Mouse (Mus musculus): ENCODE data around the gene Fbxw11. TPM values are rescaled to one million over a fixed set of nuclear protein-coding genes. Genes with fewer than 3 reads are reported as not detected.
"Not testable (repeated sequence)": the region's sequence is repeated elsewhere in the genome, so short reads cannot be mapped to it uniquely, and the experiment has no call there.

The Fbxw11 gene
- polyA plus RNA-seq, 1 experiment from 2014 or later: 120 TPM

GRCm38 (mm10) chr11:32607319-32607718 is 35.2 kb upstream of the Fbxw11 start:
- Histone ChIP-seq H3K9me3 (ENCODE audit: control insufficient read depth, low read length) (no peaks in the 10 kb centered on the region), H3K4me3 (replicated peaks; ENCODE audit: low read depth, low read length) (no peak overlapping the region), H3K4me1 (ENCODE audit: control insufficient read depth, insufficient read depth, low read length) (0 out of 2 replicates have a peak, but pooled peaks cover 2% of the 10 kb centered on the region), H3K4me2 (ENCODE audit: low read length) (no peak overlapping the region), H3K27ac (replicated peaks; ENCODE audit: low read depth, low read length) (no peak overlapping the region), H3K9ac (replicated peaks; ENCODE audit: low read length) (no peak overlapping the region), H3K36me3 (ENCODE audit: control insufficient read depth, insufficient read depth, low read length) (no peaks in the 10 kb centered on the region), H3K27me3 (ENCODE audit: control insufficient read depth, insufficient read depth, low read length) (no peaks in the 10 kb centered on the region)
- ATAC-seq (ENCODE audit: low FRiP score, low TSS enrichment) (no peak), DNase-seq (no peak)

DNA sequence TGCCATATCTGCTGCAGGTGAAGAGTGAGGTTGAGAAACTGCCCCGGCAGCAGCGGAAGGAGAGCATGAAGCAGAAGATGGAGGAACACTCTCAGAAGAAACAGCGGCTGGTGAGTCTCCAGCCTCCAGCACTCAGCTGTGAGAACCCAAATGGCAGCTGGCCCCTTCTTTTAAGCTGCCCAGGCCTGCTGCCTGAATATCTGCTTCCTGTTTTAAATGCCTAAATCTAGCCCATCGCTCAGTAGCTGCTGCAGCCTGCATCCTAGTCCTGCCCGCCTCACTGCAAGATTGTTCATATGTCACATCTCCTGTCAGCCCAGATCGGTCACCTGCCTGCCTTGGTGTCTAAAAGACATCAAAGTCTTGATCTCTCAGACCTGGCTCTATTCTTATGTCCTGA is 31.9 kb upstream of the Fbxw11 start:
- H3K4me2 ChIP-seq (ENCODE audit: low read length): no peak overlapping the region
- no peaks in the 10 kb centered on the region for H3K36me3 ChIP-seq (ENCODE audit: control insufficient read depth, insufficient read depth, low read length)
- H3K27ac ChIP-seq (replicated peaks; ENCODE audit: low read depth, low read length): no peak overlapping the region
- H3K9me3 ChIP-seq (ENCODE audit: control insufficient read depth, low read length): no peaks in the 10 kb centered on the region
- H3K4me3 ChIP-seq (replicated peaks; ENCODE audit: low read depth, low read length): no peak overlapping the region
- H3K4me1 ChIP-seq (ENCODE audit: control insufficient read depth, insufficient read depth, low read length): no peaks in the 10 kb centered on the region
- no peak for DNase-seq
- 95% methylated on average over 6 of the region's 6 CpGs for WGBS
- no peak overlapping the region for H3K9ac ChIP-seq (replicated peaks; ENCODE audit: low read length)
- no peaks in the 10 kb centered on the region for H3K27me3 ChIP-seq (ENCODE audit: control insufficient read depth, insufficient read depth, low read length)
- ATAC-seq (ENCODE audit: low FRiP score, low TSS enrichment): no peak

DNA sequence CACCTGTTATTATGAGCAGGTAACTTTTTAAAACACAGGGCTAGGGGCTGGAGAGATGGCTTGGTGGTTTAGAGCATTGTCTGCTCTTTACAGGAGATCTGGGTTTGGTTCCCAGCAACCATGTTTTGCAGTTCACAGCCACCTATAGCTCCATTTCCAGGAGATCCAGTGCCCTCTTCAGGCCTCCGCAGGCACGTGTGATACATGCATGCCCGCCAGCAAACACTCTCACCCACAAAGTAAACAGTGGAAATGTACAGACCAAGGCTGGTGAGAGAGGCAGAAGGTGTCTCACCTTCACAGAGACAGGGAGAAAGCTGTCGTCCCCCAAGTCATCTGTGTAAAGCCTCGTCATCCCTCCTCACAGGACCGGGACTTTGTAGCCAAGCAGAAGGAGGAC is 30.2 kb upstream of the Fbxw11 start:
- no peaks in the 10 kb centered on the region for H3K9me3 ChIP-seq (ENCODE audit: control insufficient read depth, low read length)
- H3K9ac ChIP-seq (replicated peaks; ENCODE audit: low read length): no peak overlapping the region
- DNase-seq (no peak), ATAC-seq (ENCODE audit: low FRiP score, low TSS enrichment) (no peak)
- no peaks in the 10 kb centered on the region for H3K36me3 ChIP-seq (ENCODE audit: control insufficient read depth, insufficient read depth, low read length)
- 84% methylated on average over 6 of the region's 6 CpGs for WGBS
- no peaks in the 10 kb centered on the region for H3K27me3 ChIP-seq (ENCODE audit: control insufficient read depth, insufficient read depth, low read length)
- no peak overlapping the region for H3K27ac ChIP-seq (replicated peaks; ENCODE audit: low read depth, low read length)
- no peak overlapping the region for H3K4me2 ChIP-seq (ENCODE audit: low read length)
- no peak overlapping the region for H3K4me3 ChIP-seq (replicated peaks; ENCODE audit: low read depth, low read length)
- H3K4me1 ChIP-seq (ENCODE audit: control insufficient read depth, insufficient read depth, low read length): no peaks in the 10 kb centered on the region

GRCm38 (mm10) chr11:32614463-32614862 is 28.1 kb upstream of the Fbxw11 start:
- Histone ChIP-seq H3K4me1 (ENCODE audit: control insufficient read depth, insufficient read depth, low read length) (no peaks in the 10 kb centered on the region), H3K4me2 (ENCODE audit: low read length) (no peak overlapping the region), H3K9ac (replicated peaks; ENCODE audit: low read length) (no peak overlapping the region), H3K36me3 (ENCODE audit: control insufficient read depth, insufficient read depth, low read length) (no peaks in the 10 kb centered on the region), H3K9me3 (ENCODE audit: control insufficient read depth, low read length) (no peaks in the 10 kb centered on the region), H3K27me3 (ENCODE audit: control insufficient read depth, insufficient read depth, low read length) (no peaks in the 10 kb centered on the region), H3K27ac (replicated peaks; ENCODE audit: low read depth, low read length) (no peak overlapping the region), H3K4me3 (replicated peaks; ENCODE audit: low read depth, low read length) (no peak overlapping the region)
- DNase-seq: no peak
- no peak for ATAC-seq (ENCODE audit: low FRiP score, low TSS enrichment)
- 95% methylated on average over 29 of the region's 29 CpGs for WGBS

- no peaks in the 10 kb centered on the region for H3K9me3 ChIP-seq (ENCODE audit: control insufficient read depth, low read length)
- H3K4me1 ChIP-seq (ENCODE audit: control insufficient read depth, insufficient read depth, low read length): no peaks in the 10 kb centered on the region
- DNase-seq: peak; percentile 15
- WGBS: 16% methylated on average over 11 of the region's 11 CpGs
- H3K27me3 ChIP-seq (ENCODE audit: control insufficient read depth, insufficient read depth, low read length): no peaks in the 10 kb centered on the region
- H3K4me2 ChIP-seq (ENCODE audit: low read length): no peak overlapping the region
- H3K9ac ChIP-seq (replicated peaks; ENCODE audit: low read length): no peak overlapping the region
- ATAC-seq (ENCODE audit: low FRiP score, low TSS enrichment): no peak
- H3K36me3 ChIP-seq (ENCODE audit: control insufficient read depth, insufficient read depth, low read length): no peaks in the 10 kb centered on the region
- H3K27ac ChIP-seq (replicated peaks; ENCODE audit: low read depth, low read length): no peak overlapping the region
- H3K4me3 ChIP-seq (replicated peaks; ENCODE audit: low read depth, low read length): no peak overlapping the region
Observed at GRCm38 (mm10) chr11:32615561-32615960, 27.0 kb upstream of the Fbxw11 start.

GRCm38 (mm10) chr11:32616091-32616490 is 26.4 kb upstream of the Fbxw11 start:
- no peaks in the 10 kb centered on the region for H3K27me3 ChIP-seq (ENCODE audit: control insufficient read depth, insufficient read depth, low read length)
- ATAC-seq (ENCODE audit: low FRiP score, low TSS enrichment): no peak
- 76% methylated on average over 6 of the region's 6 CpGs for WGBS
- no peak overlapping the region for H3K27ac ChIP-seq (replicated peaks; ENCODE audit: low read depth, low read length)
- no peak overlapping the region for H3K4me2 ChIP-seq (ENCODE audit: low read length)
- no peaks in the 10 kb centered on the region for H3K36me3 ChIP-seq (ENCODE audit: control insufficient read depth, insufficient read depth, low read length)
- no peak overlapping the region for H3K9ac ChIP-seq (replicated peaks; ENCODE audit: low read length)
- no peak for DNase-seq
- H3K4me3 ChIP-seq (replicated peaks; ENCODE audit: low read depth, low read length): no peak overlapping the region
- H3K9me3 ChIP-seq (ENCODE audit: control insufficient read depth, low read length): no peaks in the 10 kb centered on the region
- H3K4me1 ChIP-seq (ENCODE audit: control insufficient read depth, insufficient read depth, low read length): no peaks in the 10 kb centered on the region

- 91% methylated on average over 1 of the region's 1 CpGs for WGBS
- Histone ChIP-seq H3K36me3 (ENCODE audit: control insufficient read depth, insufficient read depth, low read length) (no peaks in the 10 kb centered on the region), H3K27ac (replicated peaks; ENCODE audit: low read depth, low read length) (no peak overlapping the region), H3K4me2 (ENCODE audit: low read length) (no peak overlapping the region), H3K9ac (replicated peaks; ENCODE audit: low read length) (no peak overlapping the region), H3K9me3 (ENCODE audit: control insufficient read depth, low read length) (no peaks in the 10 kb centered on the region), H3K4me3 (replicated peaks; ENCODE audit: low read depth, low read length) (no peak overlapping the region), H3K27me3 (ENCODE audit: control insufficient read depth, insufficient read depth, low read length) (no peaks in the 10 kb centered on the region), H3K4me1 (ENCODE audit: control insufficient read depth, insufficient read depth, low read length) (no peaks in the 10 kb centered on the region)
- no peak for ATAC-seq (ENCODE audit: low FRiP score, low TSS enrichment)
- DNase-seq: no peak
Observed at GRCm38 (mm10) chr11:32618036-32618435, 24.5 kb upstream of the Fbxw11 start.

GRCm38 (mm10) chr11:32618641-32619040 is 23.9 kb upstream of the Fbxw11 start:
- H3K36me3 ChIP-seq (ENCODE audit: control insufficient read depth, insufficient read depth, low read length); H3K9me3 ChIP-seq (ENCODE audit: control insufficient read depth, low read length); H3K4me1 ChIP-seq (ENCODE audit: control insufficient read depth, insufficient read depth, low read length); H3K27me3 ChIP-seq (ENCODE audit: control insufficient read depth, insufficient read depth, low read length); H3K4me3 ChIP-seq (replicated peaks; ENCODE audit: low read depth, low read length); H3K9ac ChIP-seq (replicated peaks; ENCODE audit: low read length); DNase-seq; H3K27ac ChIP-seq (replicated peaks; ENCODE audit: low read depth, low read length); H3K4me2 ChIP-seq (ENCODE audit: low read length); ATAC-seq (ENCODE audit: low FRiP score, low TSS enrichment): not testable (repeated sequence)
- 85% methylated on average over 5 of the region's 5 CpGs for WGBS

DNA sequence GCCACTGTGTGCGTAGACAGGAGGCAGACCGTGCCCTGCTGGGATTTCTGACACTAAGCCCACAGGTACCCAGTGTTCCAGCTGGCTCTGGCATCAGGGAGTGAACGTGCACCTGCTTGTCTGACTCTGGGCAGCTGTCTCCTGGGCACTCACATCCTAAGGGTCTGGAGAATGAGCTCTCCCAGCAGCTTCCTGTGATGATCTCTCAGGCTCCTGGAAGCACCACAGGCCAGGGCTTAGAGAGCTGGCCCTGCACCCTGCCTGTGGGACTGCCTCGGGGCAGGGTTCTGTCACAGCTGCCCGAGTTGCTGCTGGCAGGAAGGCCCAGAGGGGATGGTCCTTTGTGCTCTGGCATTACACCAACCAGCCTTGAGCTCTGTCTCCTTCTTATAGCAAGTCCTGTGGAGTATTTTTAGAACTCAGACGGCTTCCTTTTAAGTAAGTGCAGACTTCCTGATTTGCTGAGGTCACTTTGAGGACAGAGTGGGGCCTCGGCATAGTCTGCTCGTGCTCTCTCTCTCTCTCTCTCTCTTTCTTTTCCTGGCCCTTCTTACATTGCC is 23.2 kb upstream of the Fbxw11 start:
- Histone ChIP-seq H3K9me3 (ENCODE audit: control insufficient read depth, low read length) (no peaks in the 10 kb centered on the region), H3K27ac (replicated peaks; ENCODE audit: low read depth, low read length) (0 out of 2 replicates have a peak overlapping the region, but pooled peaks have one; percentile 5), H3K4me2 (ENCODE audit: low read length) (no peak overlapping the region), H3K9ac (replicated peaks; ENCODE audit: low read length) (no peak overlapping the region), H3K27me3 (ENCODE audit: control insufficient read depth, insufficient read depth, low read length) (no peaks in the 10 kb centered on the region), H3K36me3 (ENCODE audit: control insufficient read depth, insufficient read depth, low read length) (no peaks in the 10 kb centered on the region), H3K4me3 (replicated peaks; ENCODE audit: low read depth, low read length) (no peak overlapping the region), H3K4me1 (ENCODE audit: control insufficient read depth, insufficient read depth, low read length) (no peaks in the 10 kb centered on the region)
- DNase-seq (peak; percentile 39), ATAC-seq (ENCODE audit: low FRiP score, low TSS enrichment) (0 out of 2 replicates have a peak, but pooled peaks have one; percentile 11)
- WGBS: 64% methylated on average over 8 of the region's 8 CpGs

Measured in midbrain, embryonic 14.5 days (tissue).